Comparison of ENCODE assay signal across 24 mouse cellular contexts in the genomic region with DNA sequence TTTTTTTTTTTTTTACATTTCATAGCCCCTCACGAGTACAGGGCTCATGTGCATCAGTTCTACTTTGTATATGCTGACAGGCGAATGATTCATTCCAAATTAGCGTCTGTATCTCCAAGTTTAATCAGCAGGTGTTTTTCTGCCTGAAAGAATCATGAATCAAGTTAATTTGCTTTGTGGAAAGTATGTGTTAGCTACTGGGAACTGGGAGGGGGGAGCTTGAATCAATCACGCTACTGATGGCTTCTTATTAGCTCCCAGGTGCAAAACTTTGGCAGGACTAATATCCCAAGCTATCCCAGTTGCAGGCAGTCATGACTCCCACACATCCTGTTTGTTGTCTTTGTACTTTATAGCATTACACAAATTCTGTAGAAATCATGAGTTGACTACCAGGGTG.
DNase-seq lines count a peak whose midpoint lies in the region; ATAC-seq and TF ChIP-seq lines count a peak whose summit lies in the region.
"Had no signal": no experiment of that assay in that cellular context is flagged by ENCODE, and none has a peak within 500 bp of the region (broad histone marks: within the 10 kb centered on the region; RNA-seq: fewer than 3 reads in every experiment).

No protein-coding gene starts in this region.

- no peaks in the 10 kb centered on the region for H3K4me1 ChIP-seq in hindbrain, postnatal 0 days (ENCODE audit: insufficient read depth, low read length)
- no peaks in the 10 kb centered on the region for H3K4me1 ChIP-seq in hindbrain, embryonic 16.5 days (ENCODE audit: control insufficient read depth, insufficient read depth, low read depth, low read length)
- H3K4me1 ChIP-seq in kidney, postnatal 0 days (replicated peaks; ENCODE audit: insufficient read depth, low read length), result 0 out of 2 replicates have a peak, but pooled peaks cover 5% of the 10 kb centered on the region
- H3K4me1 ChIP-seq in midbrain, postnatal 0 days (ENCODE audit: insufficient read depth, low read length), result no peaks in the 10 kb centered on the region
- no peaks in the 10 kb centered on the region for H3K4me1 ChIP-seq in midbrain, embryonic 10.5 days
- H3K4me1 ChIP-seq: embryonic facial prominence, embryonic 10.5 days; embryonic facial prominence, embryonic 12.5 days; forebrain, embryonic 12.5 days had no signal

- H3K27ac ChIP-seq in hindbrain, postnatal 0 days, result no peak overlapping the region
- no peak overlapping the region for H3K27ac ChIP-seq in hindbrain, embryonic 16.5 days (ENCODE audit: low read depth, low read length)
- no peak overlapping the region for H3K27ac ChIP-seq in kidney, postnatal 0 days
- H3K27ac ChIP-seq in midbrain, postnatal 0 days (ENCODE audit: low read depth, low read length), result no peak overlapping the region
- no peak overlapping the region for H3K27ac ChIP-seq in midbrain, embryonic 10.5 days (replicated peaks)
- H3K27ac ChIP-seq: embryonic facial prominence, embryonic 10.5 days; embryonic facial prominence, embryonic 12.5 days; forebrain, embryonic 12.5 days had no signal

- no peaks in the 10 kb centered on the region for H3K27me3 ChIP-seq in hindbrain, postnatal 0 days (ENCODE audit: insufficient read depth, low read length)
- no peaks in the 10 kb centered on the region for H3K27me3 ChIP-seq in hindbrain, embryonic 16.5 days (replicated peaks; ENCODE audit: control insufficient read depth, insufficient read depth, low read length)
- H3K27me3 ChIP-seq in kidney, postnatal 0 days (ENCODE audit: insufficient read depth, low read length), result no peaks in the 10 kb centered on the region
- no peaks in the 10 kb centered on the region for H3K27me3 ChIP-seq in midbrain, postnatal 0 days (ENCODE audit: insufficient read depth, low read length)
- no peaks in the 10 kb centered on the region for H3K27me3 ChIP-seq in midbrain, embryonic 10.5 days (ENCODE audit: low read depth, poor library complexity, severe bottlenecking)
- H3K27me3 ChIP-seq: embryonic facial prominence, embryonic 12.5 days; forebrain, embryonic 12.5 days; Patski had no signal

- ATAC-seq in hindbrain, postnatal 0 days, result no peak
- no peak for ATAC-seq in hindbrain, embryonic 16.5 days
- no peak for ATAC-seq in kidney, postnatal 0 days (replicated peaks; ENCODE audit: low FRiP score, low read depth)
- no peak for ATAC-seq in midbrain, postnatal 0 days (ENCODE audit: low FRiP score)
- ATAC-seq: activated CD4-positive, CD25-positive, alpha-beta regulatory T cell, adult 4 months; forebrain, embryonic 14.5 days; forebrain, embryonic 16.5 days; Patski had no signal

- H3K4me3 ChIP-seq in hindbrain, postnatal 0 days (ENCODE audit: low read length), result no peak overlapping the region
- H3K4me3 ChIP-seq in hindbrain, embryonic 16.5 days (ENCODE audit: low read length), result no peak overlapping the region
- no peak overlapping the region for H3K4me3 ChIP-seq in kidney, postnatal 0 days (replicated peaks; ENCODE audit: low read depth, low read length)
- H3K4me3 ChIP-seq in midbrain, postnatal 0 days (ENCODE audit: low read depth, low read length), result no peak overlapping the region
- no peak overlapping the region for H3K4me3 ChIP-seq in midbrain, embryonic 10.5 days
- H3K4me3 ChIP-seq: embryonic facial prominence, embryonic 10.5 days; embryonic facial prominence, embryonic 12.5 days; forebrain, embryonic 12.5 days had no signal

- no peaks in the 10 kb centered on the region for H3K36me3 ChIP-seq in hindbrain, postnatal 0 days (ENCODE audit: insufficient read depth, low read length)
- no peaks in the 10 kb centered on the region for H3K36me3 ChIP-seq in hindbrain, embryonic 16.5 days (ENCODE audit: control insufficient read depth, insufficient read depth, low read length)
- H3K36me3 ChIP-seq in kidney, postnatal 0 days (ENCODE audit: insufficient read depth, low read length), result no peaks in the 10 kb centered on the region
- H3K36me3 ChIP-seq in midbrain, postnatal 0 days (ENCODE audit: insufficient read depth, low read length), result no peaks in the 10 kb centered on the region
- H3K36me3 ChIP-seq in midbrain, embryonic 10.5 days, result no peaks in the 10 kb centered on the region
- H3K36me3 ChIP-seq: embryonic facial prominence, embryonic 12.5 days; forebrain, embryonic 12.5 days had no signal

- 73% methylated on average over 4 of the region's 4 CpGs for WGBS in hindbrain, postnatal 0 days
- WGBS in hindbrain, embryonic 16.5 days, result 69% methylated on average over 4 of the region's 4 CpGs
- 29% methylated on average over 4 of the region's 4 CpGs for WGBS in kidney, postnatal 0 days
- WGBS in midbrain, postnatal 0 days, result 85% methylated on average over 4 of the region's 4 CpGs
- 90% methylated on average over 4 of the region's 4 CpGs for WGBS in midbrain, embryonic 10.5 days

- no peak overlapping the region for H3K4me2 ChIP-seq in hindbrain, postnatal 0 days (ENCODE audit: low read depth, low read length)
- H3K4me2 ChIP-seq in hindbrain, embryonic 16.5 days (ENCODE audit: low read length), result no peak overlapping the region
- H3K4me2 ChIP-seq in kidney, postnatal 0 days (ENCODE audit: low read length), result no peak overlapping the region
- no peak overlapping the region for H3K4me2 ChIP-seq in midbrain, postnatal 0 days (ENCODE audit: low read depth, low read length, poor library complexity, severe bottlenecking)
- H3K4me2 ChIP-seq: embryonic facial prominence, embryonic 12.5 days; forebrain, embryonic 12.5 days had no signal

- H3K9ac ChIP-seq in hindbrain, postnatal 0 days (replicated peaks; ENCODE audit: low read length), result no peak overlapping the region
- H3K9ac ChIP-seq in hindbrain, embryonic 16.5 days (ENCODE audit: low read depth, low read length), result no peak overlapping the region
- H3K9ac ChIP-seq in kidney, postnatal 0 days (ENCODE audit: low read depth, low read length), result no peak overlapping the region
- H3K9ac ChIP-seq in midbrain, postnatal 0 days (replicated peaks; ENCODE audit: low read length, poor library complexity, severe bottlenecking), result no peak overlapping the region
- H3K9ac ChIP-seq: embryonic facial prominence, embryonic 12.5 days; forebrain, embryonic 12.5 days had no signal

- no peaks in the 10 kb centered on the region for H3K9me3 ChIP-seq in hindbrain, postnatal 0 days (ENCODE audit: low read length)
- H3K9me3 ChIP-seq in hindbrain, embryonic 16.5 days (ENCODE audit: control insufficient read depth, low read length), result peaks cover 6% of the 10 kb centered on the region
- peaks cover 5% of the 10 kb centered on the region for H3K9me3 ChIP-seq in kidney, postnatal 0 days (replicated peaks; ENCODE audit: low read length)
- H3K9me3 ChIP-seq in midbrain, postnatal 0 days (ENCODE audit: low read length), result 0 out of 2 replicates have a peak, but pooled peaks cover 4% of the 10 kb centered on the region
- peaks cover 7% of the 10 kb centered on the region for H3K9me3 ChIP-seq in midbrain, embryonic 10.5 days (replicated peaks)

- no peak for TF ChIP-seq CTCF in hindbrain, postnatal 0 days (IDR thresholded peaks at IDR 0.05; ENCODE audit: low read depth)
- no peak for TF ChIP-seq CTCF in kidney, postnatal 0 days (IDR thresholded peaks at IDR 0.05; ENCODE audit: low read depth)
- no peak for TF ChIP-seq CTCF in midbrain, postnatal 0 days (IDR thresholded peaks at IDR 0.05)

- DNase-seq in hindbrain, postnatal 0 days (ENCODE audit: low spot score), result peak; percentile 15
- peak; percentile 55 for DNase-seq in kidney, postnatal 0 days (ENCODE audit: low spot score)
- no peak for DNase-seq in kidney, adult 18-20 months
- DNase-seq in midbrain, postnatal 0 days (ENCODE audit: low spot score), result peak; percentile 21
- DNase-seq in midbrain, embryonic 10.5 days (ENCODE audit: low spot score), result no peak
- DNase-seq in brain, adult 2 months (ENCODE audit: low read depth, low spot score), result peak; percentile 13
- no peak for DNase-seq in right cerebral cortex, postnatal 4 days
- DNase-seq: adrenal gland, adult 8-10 months; adrenal gland, postnatal 14 days; adrenal gland, postnatal 36 days; cerebellum, adult 11 months; cerebellum, adult 18-20 months; cerebellum, adult 8-10 months; cerebellum, adult 9-11 months; cerebellum, postnatal 14 days; cerebellum, postnatal 36 days had no signal

Comparison
In these comparisons a context has a peak if more than half of its experiments do, and no peak if none do; other contexts are left out.
1. DNase-seq: peak in hindbrain, postnatal 0 days (single experiment), kidney, postnatal 0 days (single experiment), midbrain, postnatal 0 days (single experiment) and brain, adult 2 months (single experiment); none in kidney, adult 18-20 months (single experiment), midbrain, embryonic 10.5 days (single experiment) and right cerebral cortex, postnatal 4 days (single experiment).